Mouse (Mus musculus) lung, adult 2 months (tissue): ENCODE measurements around the gene Kif3b.

Experiments used
- CTCF ChIP-seq: fragments of 200-500 bp; IDR thresholded peaks from 2 replicates; pipeline ENCODE4 v1.5.1; 2011; ENCODE audit warnings: mild to moderate bottlenecking, low read length, control low read depth; ENCODE audit not compliant: insufficient read depth
- POLR2A ChIP-seq: fragments of 200-500 bp; IDR thresholded peaks from 2 replicates; pipeline ENCODE4 v1.6.1; 2011; ENCODE audit warnings: low read depth, mild to moderate bottlenecking, control low read depth, low read length, borderline replicate concordance; ENCODE audit errors: extremely low read depth

GRCm38 (mm10) chr2:153267331-153267730 lies 23.9 kb upstream of the Kif3b start:
- no peak for TF ChIP-seq CTCF
- no peak for TF ChIP-seq POLR2A
